Comparison of ENCODE assay signal across 8 mouse cellular contexts in genomic region chr1:171263666-171264461, GRCm38 (mm10). TPM values are rescaled to one million over a fixed set of nuclear protein-coding genes. Genes with fewer than 3 reads are reported as not detected.
DNase-seq lines count a peak whose midpoint lies in the region; ATAC-seq and TF ChIP-seq lines count a peak whose summit lies in the region.
"Had no signal": no experiment of that assay in that cellular context is flagged by ENCODE, and none has a peak within 500 bp of the region (broad histone marks: within the 10 kb centered on the region; RNA-seq: fewer than 3 reads in every experiment).

No protein-coding gene starts in this region.

- H3K9ac ChIP-seq in liver, embryonic 14.5 days (replicated peaks) = no peak overlapping the region
- H3K9ac ChIP-seq in embryonic facial prominence, embryonic 14.5 days (ENCODE audit: low read depth, low read length) = no peak overlapping the region
- no peak overlapping the region for H3K9ac ChIP-seq in hindbrain, embryonic 15.5 days

- H3K4me2 ChIP-seq in liver, embryonic 14.5 days (ENCODE audit: low read depth) = no peak overlapping the region
- peak overlapping the region; percentile 49 for H3K4me2 ChIP-seq in embryonic facial prominence, embryonic 14.5 days (ENCODE audit: low read depth, low read length)
- H3K4me2 ChIP-seq in hindbrain, embryonic 15.5 days = peak overlapping the region; percentile 63

- no peaks in the 10 kb centered on the region for H3K36me3 ChIP-seq in liver, embryonic 14.5 days (replicated peaks; ENCODE audit: control insufficient read depth, insufficient read depth, low read depth)
- H3K36me3 ChIP-seq in embryonic facial prominence, embryonic 14.5 days (ENCODE audit: control insufficient read depth, insufficient read depth, low read length) = peaks cover 15% of the 10 kb centered on the region; the same call in 1 of the 2 replicates
- H3K36me3 ChIP-seq in hindbrain, embryonic 15.5 days = no peaks in the 10 kb centered on the region

- TF ChIP-seq POLR2A in olfactory bulb, adult 2 months (IDR thresholded peaks at IDR 0.05; ENCODE audit: insufficient read depth, low read depth, low read length) = no peak

- no peak for DNase-seq in liver, embryonic 14.5 days (ENCODE audit: low read depth in 3 of 3, low spot score in 3 of 3)
- DNase-seq in liver = no peak
- DNase-seq in embryonic facial prominence, embryonic 14.5 days (ENCODE audit: low spot score) = peak; percentile 63
- no peak for DNase-seq in gastrocnemius, adult 18-20 months (ENCODE audit: low spot score)
- DNase-seq in layer of hippocampus, postnatal 10 days (ENCODE audit: low spot score in 2 of 2) = no peak
- DNase-seq: thymus, postnatal 25 days had no signal

- no peak overlapping the region for H3K4me3 ChIP-seq in liver, embryonic 14.5 days (ENCODE audit: insufficient read depth in 1 of 2, low read depth in 2 of 2, low read length in 2 of 2)
- H3K4me3 ChIP-seq in embryonic facial prominence, embryonic 14.5 days (ENCODE audit: low read depth, low read length) = no peak overlapping the region
- H3K4me3 ChIP-seq in hindbrain, embryonic 15.5 days = no peak overlapping the region
- H3K4me3 ChIP-seq in olfactory bulb, adult 2 months (ENCODE audit: insufficient read depth, low read depth, low read length) = no peak overlapping the region

- ATAC-seq in liver, embryonic 14.5 days (ENCODE audit: insufficient read depth) = no peak
- ATAC-seq in embryonic facial prominence, embryonic 14.5 days (ENCODE audit: low read depth) = no peak
- no peak for ATAC-seq in hindbrain, embryonic 15.5 days (ENCODE audit: low FRiP score, low read depth)

- H3K27me3 ChIP-seq in liver, embryonic 14.5 days (ENCODE audit: control insufficient read depth, insufficient read depth, low read length) = peaks cover 7% of the 10 kb centered on the region
- no peaks in the 10 kb centered on the region for H3K27me3 ChIP-seq in embryonic facial prominence, embryonic 14.5 days (replicated peaks; ENCODE audit: control insufficient read depth, insufficient read depth, low read length)
- no peaks in the 10 kb centered on the region for H3K27me3 ChIP-seq in hindbrain, embryonic 15.5 days

- no peaks in the 10 kb centered on the region for H3K9me3 ChIP-seq in liver, embryonic 14.5 days (ENCODE audit: control insufficient read depth, low read length)
- no peaks in the 10 kb centered on the region for H3K9me3 ChIP-seq in embryonic facial prominence, embryonic 14.5 days (ENCODE audit: control insufficient read depth, low read length)
- H3K9me3 ChIP-seq in hindbrain, embryonic 15.5 days = no peaks in the 10 kb centered on the region

- peaks cover 0 to 21% of the 10 kb centered on the region in 2 experiments; a peak in 2 of 4 replicates for H3K4me1 ChIP-seq in liver, embryonic 14.5 days (replicated peaks; ENCODE audit: control insufficient read depth in 2 of 2, insufficient read depth in 2 of 2, low read length in 1 of 2)
- peaks cover 16% of the 10 kb centered on the region for H3K4me1 ChIP-seq in embryonic facial prominence, embryonic 14.5 days (ENCODE audit: control insufficient read depth, insufficient read depth, low read length)
- H3K4me1 ChIP-seq in hindbrain, embryonic 15.5 days (replicated peaks) = peaks cover 16% of the 10 kb centered on the region
- H3K4me1 ChIP-seq in olfactory bulb, adult 2 months (ENCODE audit: control insufficient read depth, insufficient read depth, low read length) = peaks cover 7% of the 10 kb centered on the region

- WGBS in liver, embryonic 14.5 days (ENCODE audit: insufficient replicate concordance) = 64% methylated on average over 3 of the region's 3 CpGs
- WGBS in embryonic facial prominence, embryonic 14.5 days = 70% methylated on average over 3 of the region's 3 CpGs
- WGBS in hindbrain, embryonic 15.5 days = 79% methylated on average over 3 of the region's 3 CpGs
- WGBS in olfactory bulb, adult 2 months = 65% methylated on average over 3 of the region's 3 CpGs

- H3K27ac ChIP-seq in liver, embryonic 14.5 days = no peak overlapping the region
- H3K27ac ChIP-seq in embryonic facial prominence, embryonic 14.5 days (replicated peaks; ENCODE audit: low read depth, low read length) = peak overlapping the region; percentile 87
- H3K27ac ChIP-seq in hindbrain, embryonic 15.5 days (replicated peaks) = peak overlapping the region; percentile 79
- peak overlapping the region; percentile 36 for H3K27ac ChIP-seq in olfactory bulb, adult 2 months (ENCODE audit: insufficient read depth, low read depth, low read length)

- TF ChIP-seq EP300 in liver, embryonic 14.5 days (IDR thresholded peaks at IDR 0.05; ENCODE audit: low read depth) = no peak

- peak; percentile 69 for TF ChIP-seq CTCF in liver, embryonic 14.5 days (IDR thresholded peaks at IDR 0.05; ENCODE audit: low read depth)
- TF ChIP-seq CTCF in olfactory bulb, adult 2 months (IDR thresholded peaks at IDR 0.05; ENCODE audit: insufficient read depth, low read depth, low read length) = no peak

RNA-seq across cellular contexts. Expression of gene B4galt3, which starts 6.3 kb away (rescaled TPM):
- 14.5 and 14.7 TPM in 2 replicates for polyA plus RNA-seq in liver, embryonic 14.5 days (2012; rRNA removed)
- 12.7 and 17.3 TPM in 2 replicates for polyA plus RNA-seq in liver, embryonic 14.5 days (2014; fragmentation: Nextera tagmentation; extraction: Ambion mirVana)
- 60.2 and 64.0 TPM in 2 replicates for polyA plus RNA-seq in embryonic facial prominence, embryonic 14.5 days (2014; fragmentation: Nextera tagmentation; extraction: Ambion mirVana)
- polyA plus RNA-seq in hindbrain, embryonic 15.5 days (2015; fragmentation: Nextera tagmentation; extraction: Ambion mirVana) = 105 and 107 TPM in 2 replicates
- not detected in 2 replicates for polyA plus RNA-seq in olfactory bulb, adult 2 months (2012; ENCODE audit: insufficient read depth, insufficient read length, low replicate concordance, missing spikeins)
- 10 to 100 TPM; 12.0 to 13.0 TPM for total RNA-seq in gastrocnemius, adult 18-20 months (2021)
- 10 to 100 TPM; 65.4 to 67.1 TPM for total RNA-seq in layer of hippocampus, postnatal 10 days (2021)

RNA-seq across cellular contexts. Expression of gene Ndufs2, which starts 12.7 kb away (rescaled TPM):
- 53.6 and 72.4 TPM in 2 replicates for polyA plus RNA-seq in liver, embryonic 14.5 days (2012; rRNA removed)
- polyA plus RNA-seq in liver, embryonic 14.5 days (2014; fragmentation: Nextera tagmentation; extraction: Ambion mirVana) = 136 TPM in 2 replicates
- polyA plus RNA-seq in embryonic facial prominence, embryonic 14.5 days (2014; fragmentation: Nextera tagmentation; extraction: Ambion mirVana) = 233 and 246 TPM in 2 replicates
- polyA plus RNA-seq in hindbrain, embryonic 15.5 days (2015; fragmentation: Nextera tagmentation; extraction: Ambion mirVana) = 233 and 245 TPM in 2 replicates
- polyA plus RNA-seq in olfactory bulb, adult 2 months (2012; ENCODE audit: insufficient read depth, insufficient read length, low replicate concordance, missing spikeins) = 704 TPM in 1 of 2 replicates, not detected in the other
- total RNA-seq in gastrocnemius, adult 18-20 months (2021) = 100 to 1,000 TPM; 804 to 821 TPM
- total RNA-seq in layer of hippocampus, postnatal 10 days (2021) = 100 to 1,000 TPM; 235 to 249 TPM

RNA-seq across cellular contexts. Expression of gene Adamts4, which starts 13.6 kb away (rescaled TPM):
- polyA plus RNA-seq in liver, embryonic 14.5 days (2012; rRNA removed) = 0.11 and 0.17 TPM in 2 replicates
- 0.13 and 0.25 TPM in 2 replicates for polyA plus RNA-seq in liver, embryonic 14.5 days (2014; fragmentation: Nextera tagmentation; extraction: Ambion mirVana)
- 11.7 and 13.1 TPM in 2 replicates for polyA plus RNA-seq in embryonic facial prominence, embryonic 14.5 days (2014; fragmentation: Nextera tagmentation; extraction: Ambion mirVana)
- polyA plus RNA-seq in hindbrain, embryonic 15.5 days (2015; fragmentation: Nextera tagmentation; extraction: Ambion mirVana) = 5.6 and 6.2 TPM in 2 replicates
- polyA plus RNA-seq in olfactory bulb, adult 2 months (2012; ENCODE audit: insufficient read depth, insufficient read length, low replicate concordance, missing spikeins) = not detected in 2 replicates
- total RNA-seq in gastrocnemius, adult 18-20 months (2021) = under 1 TPM; 0.48 to 0.90 TPM
- total RNA-seq in layer of hippocampus, postnatal 10 days (2021) = 1 to 10 TPM; 5.6 to 7.1 TPM

RNA-seq across cellular contexts. Expression of gene Ppox, which starts 17.1 kb away (rescaled TPM):
- 161 and 178 TPM in 2 replicates for polyA plus RNA-seq in liver, embryonic 14.5 days (2012; rRNA removed)
- 170 and 191 TPM in 2 replicates for polyA plus RNA-seq in liver, embryonic 14.5 days (2014; fragmentation: Nextera tagmentation; extraction: Ambion mirVana)
- polyA plus RNA-seq in embryonic facial prominence, embryonic 14.5 days (2014; fragmentation: Nextera tagmentation; extraction: Ambion mirVana) = 44.3 and 53.0 TPM in 2 replicates
- 44.2 and 53.6 TPM in 2 replicates for polyA plus RNA-seq in hindbrain, embryonic 15.5 days (2015; fragmentation: Nextera tagmentation; extraction: Ambion mirVana)
- not detected in 2 replicates for polyA plus RNA-seq in olfactory bulb, adult 2 months (2012; ENCODE audit: insufficient read depth, insufficient read length, low replicate concordance, missing spikeins)
- 1 to 10 TPM; 7.8 to 7.9 TPM for total RNA-seq in gastrocnemius, adult 18-20 months (2021)
- 10 to 100 TPM; 28.8 to 30.0 TPM for total RNA-seq in layer of hippocampus, postnatal 10 days (2021)

RNA-seq across cellular contexts. Expression of gene Usp21, which starts 23.9 kb away (rescaled TPM):
- polyA plus RNA-seq in liver, embryonic 14.5 days (2012; rRNA removed) = 17.1 and 18.0 TPM in 2 replicates
- 17.4 and 21.6 TPM in 2 replicates for polyA plus RNA-seq in liver, embryonic 14.5 days (2014; fragmentation: Nextera tagmentation; extraction: Ambion mirVana)
- polyA plus RNA-seq in embryonic facial prominence, embryonic 14.5 days (2014; fragmentation: Nextera tagmentation; extraction: Ambion mirVana) = 64.2 and 74.3 TPM in 2 replicates
- polyA plus RNA-seq in hindbrain, embryonic 15.5 days (2015; fragmentation: Nextera tagmentation; extraction: Ambion mirVana) = 99.8 and 106 TPM in 2 replicates
- polyA plus RNA-seq in olfactory bulb, adult 2 months (2012; ENCODE audit: insufficient read depth, insufficient read length, low replicate concordance, missing spikeins) = not detected in 2 replicates
- 10 to 100 TPM; 15.1 to 19.3 TPM for total RNA-seq in gastrocnemius, adult 18-20 months (2021)
- total RNA-seq in layer of hippocampus, postnatal 10 days (2021) = 10 to 100 TPM; 49.0 to 57.3 TPM

Comparison
In these comparisons a context has a peak if more than half of its experiments do, and no peak if none do; other contexts are left out.
1. RNA of gene B4galt3, which starts 6.3 kb away (polyA plus RNA-seq): 105 to 107 TPM in hindbrain, embryonic 15.5 days, 60.2 to 64.0 TPM in embryonic facial prominence, embryonic 14.5 days and 12.7 to 17.3 TPM in liver, embryonic 14.5 days; not detected in olfactory bulb, adult 2 months; every median in the first group is over 10 times any median in the second.